Mouse (Mus musculus): ENCODE measurements around the gene Olfr432. TPM values are rescaled to one million over a fixed set of nuclear protein-coding genes. Genes with fewer than 3 reads are reported as not detected.
"Not testable (repeated sequence)": the region's sequence is repeated elsewhere in the genome, so short reads cannot be mapped to it uniquely, and the experiment has no call there.

Gene Olfr432
- total RNA-seq (2014; fragmentation: Nextera tagmentation) (not detected in 2 replicates), total RNA-seq (2017) (0.05 and 0.06 TPM in 2 replicates), polyA plus RNA-seq (2012) (not detected in 2 replicates)

- ATAC-seq (ENCODE audit: extremely low read depth, insufficient number of reproducible peaks, low FRiP score, poor library complexity, severe bottlenecking) (no peak), DNase-seq (ENCODE audit: low spot score) (no peak)
- TF ChIP-seq GATA2 (IDR thresholded peaks at IDR 0.05; ENCODE audit: borderline replicate concordance, low read depth, low read length) (no peak), CTCF (IDR thresholded peaks at IDR 0.05; ENCODE audit: low read depth, low read length) (no peak), GATA1 (IDR thresholded peaks at IDR 0.05; ENCODE audit: borderline replicate concordance, low read length) (no peak), TAL1 (conservative IDR thresholded peaks at IDR 0.05; ENCODE audit: low read depth, low read length) (no peak), POLR2AphosphoS5 (IDR thresholded peaks at IDR 0.05; ENCODE audit: insufficient replicate concordance, low read depth, low read length) (no peak)
- no peaks in the 10 kb centered on the region for H3K36me3 ChIP-seq (replicated peaks)
- no peaks in the 10 kb centered on the region for H3K27me3 ChIP-seq (ENCODE audit: insufficient read depth, low read length)
- H3K4me3 ChIP-seq (ENCODE audit: low read depth, low read length): no peak within 1 kb of the TSS
- no peaks in the 10 kb centered on the region for H3K4me1 ChIP-seq (ENCODE audit: insufficient read depth, low read depth, low read length)
- H3K9me3 ChIP-seq (replicated peaks): peaks cover 6% of the 10 kb centered on the region
Observed at GRCm38 (mm10) chr1:174048893-174049292, at the start of gene Olfr432. Olfr432 (plus strand) TSS chr1:174049205.

- DNase-seq (ENCODE audit: low spot score); H3K9me3 ChIP-seq (replicated peaks); H3K4me3 ChIP-seq (ENCODE audit: low read depth, low read length); ATAC-seq (ENCODE audit: extremely low read depth, insufficient number of reproducible peaks, low FRiP score, poor library complexity, severe bottlenecking); H3K27me3 ChIP-seq (ENCODE audit: insufficient read depth, low read length); H3K4me1 ChIP-seq (ENCODE audit: insufficient read depth, low read depth, low read length); H3K36me3 ChIP-seq (replicated peaks): not testable (repeated sequence)
Observed at GRCm38 (mm10) chr1:174004352-174005109, 44.5 kb upstream of the Olfr432 start.

GRCm38 (mm10) chr1:174007050-174007449 lies 42.0 kb upstream of the Olfr432 start:
- not testable (repeated sequence) for ATAC-seq (ENCODE audit: extremely low read depth, insufficient number of reproducible peaks, low FRiP score, poor library complexity, severe bottlenecking); H3K4me1 ChIP-seq (ENCODE audit: insufficient read depth, low read depth, low read length); H3K4me3 ChIP-seq (ENCODE audit: low read depth, low read length); H3K27me3 ChIP-seq (ENCODE audit: insufficient read depth, low read length); H3K36me3 ChIP-seq (replicated peaks); DNase-seq (ENCODE audit: low spot score); H3K9me3 ChIP-seq (replicated peaks)

GRCm38 (mm10) chr1:174031698-174032097 lies 17.3 kb upstream of the Olfr432 start, which contains the start of gene Ifi205:
Ifi205 (minus strand) TSS chr1:174031810.
- no peak for TF ChIP-seq GATA2 (IDR thresholded peaks at IDR 0.05; ENCODE audit: borderline replicate concordance, low read depth, low read length)
- no peak for TF ChIP-seq CTCF (IDR thresholded peaks at IDR 0.05; ENCODE audit: low read depth, low read length)
- no peak for TF ChIP-seq POLR2AphosphoS5 (IDR thresholded peaks at IDR 0.05; ENCODE audit: insufficient replicate concordance, low read depth, low read length)
- no peak for TF ChIP-seq GATA1 (IDR thresholded peaks at IDR 0.05; ENCODE audit: borderline replicate concordance, low read length)
- no peak for TF ChIP-seq TAL1 (conservative IDR thresholded peaks at IDR 0.05; ENCODE audit: low read depth, low read length)
- H3K4me1 ChIP-seq (ENCODE audit: insufficient read depth, low read depth, low read length): no peaks in the 10 kb centered on the region
- no peak for ATAC-seq (ENCODE audit: extremely low read depth, insufficient number of reproducible peaks, low FRiP score, poor library complexity, severe bottlenecking)
- H3K27me3 ChIP-seq (ENCODE audit: insufficient read depth, low read length): no peaks in the 10 kb centered on the region
- DNase-seq (ENCODE audit: low spot score): no peak
- no peaks in the 10 kb centered on the region for H3K36me3 ChIP-seq (replicated peaks)
- H3K4me3 ChIP-seq (ENCODE audit: low read depth, low read length): no peak within 1 kb of the TSS
- H3K9me3 ChIP-seq (replicated peaks): no peaks in the 10 kb centered on the region

- Histone ChIP-seq H3K4me3 (ENCODE audit: low read depth, low read length) (no peak overlapping the region), H3K4me1 (ENCODE audit: insufficient read depth, low read depth, low read length) (no peaks in the 10 kb centered on the region), H3K9me3 (replicated peaks) (no peaks in the 10 kb centered on the region), H3K27me3 (ENCODE audit: insufficient read depth, low read length) (no peaks in the 10 kb centered on the region), H3K36me3 (replicated peaks) (no peaks in the 10 kb centered on the region)
- ATAC-seq (ENCODE audit: extremely low read depth, insufficient number of reproducible peaks, low FRiP score, poor library complexity, severe bottlenecking) (no peak), DNase-seq (ENCODE audit: low spot score) (no peak)
- no peak for TF ChIP-seq GATA1 (IDR thresholded peaks at IDR 0.05; ENCODE audit: borderline replicate concordance, low read length)
- no peak for TF ChIP-seq CTCF (IDR thresholded peaks at IDR 0.05; ENCODE audit: low read depth, low read length)
- no peak for TF ChIP-seq GATA2 (IDR thresholded peaks at IDR 0.05; ENCODE audit: borderline replicate concordance, low read depth, low read length)
- TF ChIP-seq TAL1 (conservative IDR thresholded peaks at IDR 0.05; ENCODE audit: low read depth, low read length): no peak
- TF ChIP-seq POLR2AphosphoS5 (IDR thresholded peaks at IDR 0.05; ENCODE audit: insufficient replicate concordance, low read depth, low read length): no peak
Observed at GRCm38 (mm10) chr1:174035841-174036240, 13.2 kb upstream of the Olfr432 start.

- DNase-seq (ENCODE audit: low spot score): no peak
- Histone ChIP-seq H3K36me3 (replicated peaks) (no peaks in the 10 kb centered on the region), H3K27me3 (ENCODE audit: insufficient read depth, low read length) (no peaks in the 10 kb centered on the region), H3K9me3 (replicated peaks) (peaks cover 9% of the 10 kb centered on the region), H3K4me1 (ENCODE audit: insufficient read depth, low read depth, low read length) (no peaks in the 10 kb centered on the region), H3K4me3 (ENCODE audit: low read depth, low read length) (no peak overlapping the region)
- TF ChIP-seq TAL1 (conservative IDR thresholded peaks at IDR 0.05; ENCODE audit: low read depth, low read length) (no peak), GATA1 (IDR thresholded peaks at IDR 0.05; ENCODE audit: borderline replicate concordance, low read length) (no peak), GATA2 (IDR thresholded peaks at IDR 0.05; ENCODE audit: borderline replicate concordance, low read depth, low read length) (no peak), CTCF (IDR thresholded peaks at IDR 0.05; ENCODE audit: low read depth, low read length) (no peak), POLR2AphosphoS5 (IDR thresholded peaks at IDR 0.05; ENCODE audit: insufficient replicate concordance, low read depth, low read length) (no peak)
- ATAC-seq (ENCODE audit: extremely low read depth, insufficient number of reproducible peaks, low FRiP score, poor library complexity, severe bottlenecking): no peak
Observed at GRCm38 (mm10) chr1:174038480-174038879, 10.5 kb upstream of the Olfr432 start.

Data from G1E (cell line).